Mouse (Mus musculus) kidney, postnatal 10 days (tissue): ENCODE measurements around the gene Rpl21.
A peak's percentile ranks its signal among the peaks of the same experiment; 100 is the strongest.

Experiments
- DNase-seq: peaks from one replicate; pipeline ENCODE4 v3.0.0; 2021; ENCODE audit warnings: mixed read lengths

Rpl21 gene

DNA sequence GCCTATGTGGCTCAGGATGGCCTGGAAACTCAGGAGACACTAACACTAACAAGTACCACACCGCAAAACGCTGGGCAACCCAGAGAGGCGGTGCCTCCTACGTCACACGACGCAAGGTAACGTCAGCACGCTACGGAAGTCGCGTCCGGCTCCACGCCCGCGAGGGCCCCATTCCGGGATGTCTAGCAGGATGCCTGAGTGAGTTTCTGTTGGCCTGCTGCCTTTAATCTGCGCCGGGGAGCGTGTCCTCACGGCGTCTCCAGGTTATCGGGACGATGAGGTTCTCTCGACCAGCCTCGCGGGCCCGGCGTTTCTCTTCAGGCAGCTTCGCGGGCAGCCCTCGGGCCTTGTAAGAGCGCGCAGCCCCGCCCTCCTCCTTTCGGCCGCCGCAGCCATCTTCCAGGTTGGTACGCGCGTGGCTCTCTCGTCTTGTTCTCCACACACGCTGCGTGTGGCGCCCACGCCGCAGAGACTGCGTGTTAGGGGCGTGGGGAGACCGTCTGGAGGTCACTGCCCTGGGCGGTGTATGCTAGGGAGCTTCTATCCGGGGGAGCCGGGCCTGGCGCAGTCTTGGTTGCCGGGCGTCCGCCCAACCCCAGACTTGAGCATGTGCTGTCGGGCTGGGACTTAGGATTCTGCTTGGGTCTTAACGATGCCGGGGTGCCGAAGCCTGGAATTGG, at the start of gene Rpl21:
Gene Rpl21, plus strand, starts transcription at position 122 of the 680 bp plus-strand sequence.
- peak; percentile 96 for DNase-seq

DNA sequence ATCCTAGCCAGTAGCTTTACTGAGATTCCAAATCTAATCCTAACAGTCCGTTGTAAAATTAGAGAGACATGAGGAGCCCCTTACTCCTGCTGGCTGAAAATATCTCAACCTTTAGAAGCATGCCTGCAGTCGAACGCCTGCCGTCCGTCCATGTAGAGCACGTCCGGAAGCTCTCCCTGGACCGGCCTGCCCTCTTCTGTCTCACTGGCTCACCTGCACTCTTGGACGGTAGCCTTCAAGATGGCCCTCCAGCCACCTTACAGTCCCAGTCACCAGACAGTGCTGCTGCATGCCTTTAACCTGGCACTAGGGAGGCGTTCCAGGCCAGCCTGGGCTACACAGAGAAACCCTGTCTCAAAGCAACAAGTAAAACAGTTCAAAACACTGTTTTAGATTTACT, 49.4 kb upstream of the Rpl21 start:
- peak; percentile 50 for DNase-seq

DNA sequence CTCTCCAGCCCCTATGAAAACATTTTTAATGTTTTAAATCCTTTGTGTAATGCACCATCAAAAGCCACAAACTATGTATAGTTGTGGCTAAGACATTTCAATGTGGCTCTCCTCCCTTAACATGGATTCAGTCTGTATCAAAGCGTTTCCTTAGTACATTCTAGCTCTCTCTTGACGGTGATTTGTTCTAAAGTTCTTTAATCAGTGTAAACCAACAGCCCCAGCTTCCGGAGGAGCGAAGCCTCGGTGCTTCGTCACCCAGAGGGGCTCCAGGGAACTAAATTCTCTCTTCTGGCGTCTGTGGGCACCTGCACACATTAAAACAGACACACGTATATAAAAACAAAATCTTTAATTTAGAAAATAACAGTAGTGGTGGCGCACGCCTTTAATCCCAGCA, 48.8 kb upstream of the Rpl21 start:
- no peak for DNase-seq

GRCm38 (mm10) chr5:146786123-146786522, 46.6 kb upstream of the Rpl21 start:
- no peak for DNase-seq

GRCm38 (mm10) chr5:146789413-146789812, 43.3 kb upstream of the Rpl21 start:
- DNase-seq: peak; percentile 46

DNA sequence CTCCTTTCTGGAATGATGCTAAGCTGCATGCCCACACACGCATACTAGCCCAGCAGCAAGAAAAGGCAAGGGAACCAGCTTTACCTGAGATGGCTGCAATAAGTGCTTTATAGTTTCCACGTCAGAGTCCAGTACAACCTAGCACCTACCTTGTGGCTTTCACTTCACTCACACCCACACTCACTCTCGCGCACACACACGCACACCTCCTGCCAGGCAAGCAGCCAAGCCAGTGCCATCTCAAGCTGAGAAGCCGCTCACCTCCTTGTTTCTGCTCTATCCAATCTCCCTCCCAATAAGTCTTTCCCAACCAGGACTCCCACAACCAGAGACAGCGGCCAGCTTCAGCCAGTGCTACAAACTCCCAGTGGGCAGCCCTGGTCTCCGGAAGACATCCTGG, 41.7 kb upstream of the Rpl21 start:
- peak; percentile 43 for DNase-seq

- DNase-seq: peak; percentile 45
Observed at GRCm38 (mm10) chr5:146792140-146792791, 40.4 kb upstream of the Rpl21 start.

GRCm38 (mm10) chr5:146793630-146794083, 39.0 kb upstream of the Rpl21 start:
- DNase-seq: no peak

DNA sequence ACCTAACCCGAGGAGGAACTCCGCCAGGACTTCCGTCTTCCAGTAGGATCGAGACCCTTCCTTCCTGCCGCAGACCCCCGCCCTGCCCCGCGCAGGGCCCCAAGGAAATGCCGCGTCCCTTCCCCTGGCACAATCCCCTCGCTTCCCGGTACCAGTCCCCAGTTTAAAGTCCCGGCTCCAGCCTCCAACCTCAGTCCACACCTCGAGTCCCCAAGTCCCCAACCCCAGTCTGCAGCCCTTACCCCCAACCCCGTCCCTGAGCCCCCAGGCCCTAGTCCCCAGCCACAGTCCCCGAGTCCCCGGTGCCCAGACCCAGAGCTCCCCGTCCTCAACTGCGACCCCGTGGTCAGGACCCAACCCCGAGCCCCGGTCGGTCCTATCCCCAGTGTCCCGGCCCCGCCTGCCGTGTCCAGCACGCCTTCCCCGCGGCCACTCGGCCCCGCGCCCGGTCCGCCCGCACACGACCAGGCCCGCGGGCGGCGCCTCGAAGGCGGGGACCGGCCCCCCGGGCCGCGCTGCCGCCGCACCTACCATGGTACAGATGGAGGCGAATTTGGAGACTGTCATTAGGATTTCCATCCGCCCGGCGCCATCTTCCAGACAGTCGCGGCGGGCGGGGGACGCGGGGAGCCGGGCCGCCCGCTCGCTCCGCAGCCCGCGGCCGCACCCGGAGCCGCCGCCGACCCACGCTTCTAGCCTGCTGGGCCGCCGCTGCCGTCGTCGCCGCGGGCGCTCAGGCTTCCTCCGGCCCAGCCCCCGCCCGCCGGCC, 38.4 kb upstream of the Rpl21 start:
- DNase-seq: peak; percentile 69

DNA sequence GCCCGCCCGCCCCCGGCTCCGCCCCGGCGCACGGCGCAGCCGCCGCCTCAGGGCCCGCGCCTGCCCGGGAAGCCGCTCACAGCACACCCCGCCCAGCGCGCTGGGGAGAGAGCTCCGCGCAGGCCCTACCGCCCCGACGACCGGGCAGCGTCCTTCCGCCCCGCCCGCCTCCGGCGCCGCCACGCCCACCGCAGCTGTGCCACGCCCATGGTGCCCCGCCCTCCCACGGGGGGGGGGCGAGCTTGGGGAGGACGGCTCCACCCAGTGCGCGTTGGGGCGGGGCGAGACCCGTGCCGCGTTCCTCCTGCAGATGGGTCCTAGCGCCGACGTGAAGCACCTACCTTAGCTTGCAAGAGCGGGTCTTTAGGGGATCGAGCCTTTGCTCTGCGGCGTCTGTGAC, 37.8 kb upstream of the Rpl21 start, which contains the start of gene Usp12:
Gene Usp12, minus strand, starts transcription at position 154 of the 400 bp plus-strand sequence.
- peak; percentile 99 for DNase-seq

GRCm38 (mm10) chr5:146795728-146796127, 37.0 kb upstream of the Rpl21 start:
- no peak for DNase-seq

- DNase-seq: no peak
Observed at GRCm38 (mm10) chr5:146798031-146798430, 34.7 kb upstream of the Rpl21 start.

DNA sequence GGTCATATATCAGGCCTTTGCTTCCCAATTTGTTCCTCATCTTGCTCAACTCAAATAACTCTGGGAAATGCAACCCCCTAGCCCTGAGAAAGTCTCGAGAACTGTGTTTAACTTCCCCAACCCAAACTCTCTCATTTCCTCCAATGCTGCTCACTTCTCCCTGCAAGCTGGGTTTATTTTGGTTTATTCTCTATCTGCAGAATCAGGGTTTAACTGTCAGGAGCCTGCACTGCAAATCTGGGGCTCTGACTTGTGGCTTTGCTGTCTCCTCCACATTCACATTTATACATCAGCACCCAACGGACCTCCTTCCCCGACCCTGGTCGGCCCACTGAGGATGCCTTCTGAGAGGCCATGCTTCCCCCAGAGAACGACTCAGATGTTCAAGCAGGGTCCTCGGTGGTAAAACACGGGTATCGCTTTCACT, 26.7 kb upstream of the Rpl21 start:
- DNase-seq: no peak

DNA sequence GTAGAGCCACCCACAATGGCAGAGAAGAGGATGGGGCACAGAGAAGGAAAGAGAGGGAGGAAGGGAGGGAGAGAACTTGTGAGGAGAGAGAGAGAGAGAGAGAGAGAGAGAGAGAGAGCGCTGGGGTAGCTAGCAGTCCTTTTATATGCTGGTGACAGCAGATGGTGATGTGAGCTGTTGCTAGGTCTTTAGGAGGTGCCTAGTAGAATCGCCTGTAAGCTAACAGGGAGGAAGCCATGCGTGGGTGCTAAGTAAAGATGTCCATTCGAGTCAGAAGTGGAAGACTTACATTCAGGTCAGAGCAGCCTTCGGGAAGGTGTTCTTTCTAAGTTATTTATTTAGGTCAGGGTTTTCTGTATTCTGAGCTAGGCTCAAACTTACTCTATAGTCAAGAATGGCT, 22.7 kb upstream of the Rpl21 start:
- no peak for DNase-seq

DNA sequence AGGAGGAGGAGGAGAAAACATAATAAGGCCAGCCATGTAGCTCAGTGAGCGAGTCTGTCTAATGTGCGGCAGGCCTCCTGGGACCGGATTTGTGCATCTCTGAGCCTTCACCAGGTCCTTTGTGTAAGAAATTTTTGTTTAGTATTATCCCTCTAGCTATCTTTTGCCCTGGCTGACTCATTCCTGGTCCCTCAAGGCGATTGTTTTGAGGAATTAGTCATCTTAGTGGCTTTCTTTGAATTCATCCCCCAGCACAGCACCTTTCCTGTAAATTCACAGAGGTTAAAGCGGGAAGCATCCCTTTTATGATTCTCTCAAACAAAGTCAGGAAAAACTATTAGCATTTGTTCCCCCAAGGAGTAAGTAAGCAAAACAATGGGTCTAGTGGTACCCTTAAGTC, 19.8 kb upstream of the Rpl21 start:
- DNase-seq: no peak

DNA sequence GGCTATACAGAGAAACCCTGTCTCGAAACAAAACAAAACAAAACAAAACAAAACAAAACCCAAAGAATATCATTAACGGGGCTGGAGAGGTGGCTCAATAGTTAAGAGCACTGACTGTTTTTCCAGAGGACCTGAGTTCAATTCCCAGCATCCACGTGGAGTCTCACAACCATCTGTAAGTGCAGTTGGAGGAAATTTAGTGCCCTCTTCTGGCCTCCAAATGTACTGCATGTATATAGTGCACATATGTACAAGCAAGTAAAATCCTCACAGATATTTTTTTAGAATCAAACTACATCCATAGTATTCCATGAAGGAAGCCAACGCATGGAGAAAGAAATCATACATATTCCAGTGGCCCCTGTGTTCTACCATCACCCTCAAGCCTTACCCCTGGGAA, 19.3 kb upstream of the Rpl21 start:
- DNase-seq: no peak

DNA sequence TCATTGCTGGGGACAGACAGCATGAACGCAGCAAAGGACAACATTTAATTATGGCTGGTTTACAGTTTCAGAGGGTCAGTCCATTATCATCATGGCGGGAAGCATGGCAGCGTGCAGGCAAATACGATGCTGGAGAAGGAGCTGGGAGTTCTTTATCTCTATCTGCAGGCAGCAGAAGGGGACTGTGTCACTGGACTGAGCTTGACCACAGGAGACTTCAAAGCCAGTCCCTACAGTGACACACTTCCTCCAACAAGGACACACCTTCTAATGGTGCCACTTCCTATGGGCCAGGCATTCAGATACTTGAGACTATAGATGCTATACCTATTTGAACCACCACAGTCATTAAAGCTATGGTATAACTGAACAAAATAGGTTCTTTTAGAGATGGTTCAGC, 17.3 kb upstream of the Rpl21 start:
- no peak for DNase-seq

DNA sequence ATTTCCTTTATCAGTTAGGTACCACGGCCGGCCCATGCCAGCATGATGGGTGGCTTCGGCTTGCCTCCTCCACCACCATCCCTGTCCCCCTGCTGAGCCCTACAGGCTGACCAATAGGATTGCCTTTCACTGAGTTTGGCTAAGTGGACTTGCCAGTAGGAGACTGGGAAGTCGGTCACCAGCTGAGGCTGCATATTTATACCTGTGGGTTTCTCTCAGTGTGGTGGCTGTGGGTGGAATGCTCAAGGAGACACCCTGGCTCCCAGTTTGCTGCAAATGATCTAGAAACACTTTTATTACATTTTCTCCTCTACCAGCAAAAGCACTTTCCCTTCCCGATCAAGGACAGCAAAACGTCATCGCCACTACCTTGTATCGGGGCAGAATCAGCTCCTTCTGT, 15.1 kb upstream of the Rpl21 start:
- no peak for DNase-seq

- DNase-seq: peak; percentile 18
Observed at GRCm38 (mm10) chr5:146818906-146819623, 13.6 kb upstream of the Rpl21 start.

DNA sequence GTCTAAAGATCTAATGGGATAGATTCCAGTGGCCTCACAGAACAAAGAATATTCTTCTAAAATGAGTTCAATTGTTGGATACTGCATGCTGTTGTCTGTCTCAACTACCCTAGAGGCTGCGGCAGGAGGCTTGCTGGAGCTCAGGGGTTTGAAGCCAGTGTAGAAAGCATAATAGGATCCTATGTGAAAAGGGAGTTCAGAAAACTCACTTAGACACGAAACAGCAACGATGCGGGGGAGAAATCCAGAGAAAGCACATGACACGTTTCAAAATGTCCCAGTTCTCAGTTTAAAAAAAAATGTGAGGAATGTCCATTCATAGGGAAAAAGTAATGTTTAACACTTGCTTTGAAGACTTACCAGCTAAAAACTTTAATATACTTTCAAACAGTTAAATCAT, 9.7 kb upstream of the Rpl21 start:
- DNase-seq: no peak

DNA sequence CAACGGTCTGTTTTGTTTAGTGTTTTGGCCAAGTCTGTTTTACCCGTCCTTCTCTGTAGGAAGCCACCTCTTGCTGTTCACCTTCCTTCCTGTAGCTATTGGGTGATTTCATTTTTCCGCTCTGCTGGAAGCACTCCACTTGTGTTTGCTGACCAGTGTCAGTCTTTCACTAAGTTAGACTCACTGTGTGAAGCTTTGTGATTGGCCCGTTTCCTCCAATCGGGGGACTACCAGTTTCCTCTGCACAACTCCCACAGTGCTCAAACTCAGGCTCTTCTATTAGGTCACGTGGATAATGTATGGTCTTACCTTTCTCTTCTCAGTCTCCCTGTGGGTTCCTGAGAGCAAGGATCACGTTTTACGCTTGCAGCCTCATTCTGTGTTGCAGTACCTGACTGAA, 3.2 kb upstream of the Rpl21 start:
- DNase-seq: no peak

- no peak for DNase-seq
Observed at GRCm38 (mm10) chr5:146832435-146832768, 288 bp upstream of the Rpl21 start.

- no peak for DNase-seq
Observed at GRCm38 (mm10) chr5:146833673-146834201, 1.0 kb downstream of the Rpl21 start.
